Mouse (Mus musculus): ENCODE data around the gene Odf3l1.

DNA sequence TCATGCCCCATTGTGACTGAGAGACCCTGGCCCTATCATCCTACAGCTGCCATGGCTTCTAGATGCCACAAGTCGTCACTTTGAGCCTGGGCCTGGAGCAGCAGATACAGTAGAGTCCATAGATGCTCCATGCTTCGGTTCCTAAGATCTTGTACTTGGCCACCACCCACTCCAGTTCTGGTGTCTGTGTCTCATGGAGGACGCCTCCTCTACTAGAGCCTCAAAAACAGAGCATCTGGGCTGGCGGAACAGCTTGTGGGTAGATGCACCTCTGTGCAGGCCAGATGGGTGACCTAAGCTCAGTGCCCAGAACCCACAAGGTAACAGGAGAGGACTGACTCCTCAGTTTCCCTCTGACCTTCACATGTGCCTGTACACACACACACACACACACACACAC lies 19.8 kb upstream of the Odf3l1 start:
- TF ChIP-seq CTCF (IDR thresholded peaks at IDR 0.05; ENCODE audit: borderline replicate concordance, insufficient read depth, low read depth, low read length), result no peak
- TF ChIP-seq POLR2A (IDR thresholded peaks at IDR 0.05; ENCODE audit: borderline replicate concordance, insufficient read depth, low read length), result no peak
